Mouse (Mus musculus) cerebellum, postnatal 10 days (tissue): ENCODE data around the gene Eif4e2.

ENCODE experiments used
- DNase-seq, 2 experiments: peaks; one replicate each; pipeline ENCODE4 v3.0.0; 2021; ENCODE audit warnings: mixed read lengths in 2 of 2

Gene Eif4e2

DNA sequence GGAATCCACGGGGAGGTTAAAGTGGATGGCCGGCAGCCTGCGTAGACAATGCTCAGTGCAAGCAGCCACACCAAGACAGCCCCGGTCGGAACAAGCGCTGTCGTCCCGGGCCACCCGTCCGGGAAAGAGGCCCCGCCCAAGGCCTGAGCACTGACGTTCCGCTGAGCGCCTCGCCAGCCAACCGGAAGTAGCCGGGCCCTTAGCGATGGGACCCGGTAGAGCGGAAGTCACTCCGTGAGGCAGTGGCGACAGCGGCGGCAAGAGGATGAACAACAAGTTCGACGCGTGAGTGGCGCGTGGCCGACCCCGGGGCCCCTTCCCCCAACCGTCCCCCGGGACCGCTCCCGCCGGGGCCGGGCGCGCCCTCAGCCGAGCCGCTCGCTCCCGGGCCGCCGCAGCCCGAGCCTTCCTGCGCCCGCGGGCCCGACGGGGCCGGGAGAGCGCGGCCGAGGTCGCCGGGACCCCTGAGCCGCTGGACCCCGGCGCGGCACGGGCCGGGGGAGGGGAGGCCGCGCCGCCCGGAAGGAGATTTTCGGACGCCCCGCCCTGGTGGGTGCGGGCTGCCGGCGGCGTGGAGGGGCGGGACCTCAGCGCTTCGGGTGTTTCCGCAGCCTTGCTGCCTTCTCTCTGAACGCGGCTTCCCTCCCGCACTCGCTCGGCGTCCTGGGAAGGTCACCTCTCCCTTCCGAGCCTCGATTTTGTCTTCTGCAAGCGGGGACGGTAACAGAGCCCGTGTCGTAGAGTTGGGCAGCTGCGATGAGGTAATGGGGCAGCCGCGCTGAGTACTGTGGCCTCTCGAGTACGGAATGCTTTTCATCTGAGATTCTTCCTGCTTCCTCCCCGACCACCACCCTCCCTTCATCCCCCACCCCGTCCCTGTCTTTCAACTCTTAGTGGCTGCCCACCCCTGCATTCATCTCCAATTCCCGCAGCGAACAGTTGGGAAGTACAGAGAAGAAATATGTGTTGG is at the start of gene Eif4e2:
Gene Eif4e2, plus strand, starts transcription at position 180 of the 970 bp plus-strand sequence.
- DNase-seq, result peak; percentile 97 to 98

DNA sequence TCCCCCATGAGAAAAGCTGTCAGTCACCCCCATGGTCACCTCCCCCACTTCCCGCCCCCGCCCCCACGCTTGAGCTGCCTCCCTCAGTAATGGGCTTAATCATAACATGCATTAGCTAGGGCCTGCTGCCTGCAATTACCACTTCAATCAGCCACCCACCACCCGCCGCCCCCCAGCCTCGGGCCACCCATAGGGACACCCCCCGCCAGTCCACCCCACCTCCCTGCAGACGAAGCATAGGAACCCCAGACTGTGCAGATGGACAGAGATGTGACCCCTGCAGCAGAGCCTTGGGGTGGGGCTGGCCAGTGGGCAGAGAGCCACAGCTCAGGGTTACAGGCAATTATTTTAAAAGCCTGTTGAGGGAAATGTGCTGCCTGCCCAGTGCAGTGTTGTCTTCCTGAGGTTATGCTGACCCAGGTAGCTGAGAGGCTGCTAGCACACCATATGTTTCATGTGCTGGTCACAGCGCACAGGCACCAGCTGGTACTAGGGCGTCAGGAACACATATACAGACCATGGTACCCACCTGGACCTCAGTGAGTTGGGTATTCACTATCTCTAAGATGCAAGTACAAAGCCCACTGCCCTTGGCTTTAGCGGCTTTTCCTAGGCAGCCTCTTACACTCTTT is 49.4 kb upstream of the Eif4e2 start:
- no peak for DNase-seq

DNA sequence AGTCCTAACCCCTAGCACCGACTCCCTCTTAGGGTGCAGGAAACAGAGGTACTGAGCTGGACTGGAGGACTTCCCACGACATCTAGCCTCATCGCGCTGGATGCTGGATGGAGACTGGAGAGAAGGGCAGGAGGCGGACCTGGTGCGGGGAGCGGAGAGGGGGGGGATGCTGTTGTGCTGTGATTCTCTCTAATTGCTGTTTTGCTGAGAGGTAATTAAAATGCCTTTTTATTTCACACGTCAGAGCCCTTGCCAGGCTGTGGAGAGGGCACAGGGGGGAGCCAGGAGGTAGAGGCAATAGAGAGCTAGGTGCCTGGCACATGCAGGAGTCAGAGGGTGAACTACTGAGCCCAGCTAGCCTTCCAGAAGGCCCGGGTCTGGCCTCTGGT is 48.9 kb upstream of the Eif4e2 start:
- DNase-seq, result no peak

DNA sequence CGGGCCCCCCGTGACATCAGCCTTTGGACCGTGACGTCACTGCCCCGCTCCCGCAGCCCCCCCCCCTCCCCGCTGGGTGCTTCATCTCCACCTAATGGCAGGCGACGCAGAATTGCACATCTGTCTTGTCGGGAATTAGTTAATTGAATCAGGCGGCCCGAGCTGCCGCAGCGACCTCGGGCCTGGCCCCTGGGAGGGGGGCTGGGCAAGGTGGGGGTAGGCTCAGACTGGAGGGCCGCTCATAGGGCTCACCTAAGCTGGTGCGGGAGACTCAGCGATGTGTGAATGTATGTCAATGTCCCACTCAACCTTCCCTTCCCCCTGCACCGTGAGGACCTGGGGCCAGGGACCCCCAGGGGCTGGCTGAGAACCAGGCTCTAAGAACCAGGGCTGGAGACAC is 43.3 kb upstream of the Eif4e2 start:
- DNase-seq, result no peak

DNA sequence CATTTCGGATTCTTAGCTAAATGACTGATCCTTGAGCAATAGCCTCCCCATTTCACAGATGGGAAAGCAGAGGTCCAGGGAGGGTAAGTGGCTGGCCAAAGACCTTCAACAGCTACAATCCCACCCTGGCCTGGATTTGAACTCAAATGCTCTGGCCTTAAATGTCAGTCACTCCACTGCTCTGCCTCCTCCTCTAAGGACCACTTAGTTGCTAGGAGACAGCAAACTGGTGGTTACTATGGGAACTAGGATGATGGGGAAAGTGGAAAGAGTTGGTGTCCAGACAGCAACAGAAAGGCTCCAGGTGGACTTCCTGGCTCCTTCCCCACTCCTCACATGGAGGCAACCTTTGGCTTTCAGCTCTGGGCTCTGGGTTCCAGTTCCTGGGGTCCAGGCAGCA is 42.4 kb upstream of the Eif4e2 start:
- no peak for DNase-seq

DNA sequence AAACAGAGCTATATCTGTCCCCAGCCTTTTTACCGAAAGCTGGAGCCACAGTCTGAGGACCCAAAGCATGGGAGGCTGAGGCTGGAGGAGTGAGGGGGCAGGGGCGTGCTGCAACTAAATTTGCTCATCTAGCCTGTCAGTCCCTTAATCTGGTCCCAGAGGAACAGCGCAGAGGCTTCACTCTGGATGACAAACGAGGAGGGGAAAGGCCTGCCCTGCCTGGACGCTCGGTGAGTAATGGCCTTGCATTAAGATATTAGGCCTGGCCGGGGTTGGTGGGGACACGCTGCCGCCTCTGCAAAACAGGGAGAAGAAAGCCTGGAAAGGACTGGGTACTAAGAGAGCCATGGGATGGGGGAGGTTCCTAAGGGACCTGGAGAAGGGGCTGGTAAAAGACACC is 41.4 kb upstream of the Eif4e2 start:
- no peak for DNase-seq

GRCm38 (mm10) chr1:87174006-87174955 is 39.4 kb upstream of the Eif4e2 start:
- peak; percentile 77 to 83 for DNase-seq

- DNase-seq, result peak; percentile 74 to 80
Observed at GRCm38 (mm10) chr1:87175852-87176292, 37.8 kb upstream of the Eif4e2 start.

DNA sequence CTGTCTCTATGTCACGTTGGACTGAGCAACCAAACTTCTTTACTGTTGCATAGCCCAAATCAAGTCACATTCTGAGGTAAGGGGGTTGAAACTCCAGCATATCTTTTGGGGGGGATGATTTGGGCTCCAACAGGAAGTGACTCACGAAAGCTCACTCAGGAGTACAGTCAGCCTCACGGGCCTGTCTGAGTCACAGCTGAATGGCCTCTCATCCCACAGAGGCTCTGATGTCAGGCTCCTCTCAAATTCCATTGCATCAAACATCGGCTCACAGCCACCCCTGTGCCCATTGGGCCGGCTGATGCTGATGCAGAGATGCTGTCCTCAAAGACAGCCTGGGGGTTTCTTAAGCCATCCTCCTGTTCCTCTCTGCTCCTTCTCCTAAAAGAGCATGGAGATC is 32.8 kb upstream of the Eif4e2 start:
- DNase-seq, result no peak

DNA sequence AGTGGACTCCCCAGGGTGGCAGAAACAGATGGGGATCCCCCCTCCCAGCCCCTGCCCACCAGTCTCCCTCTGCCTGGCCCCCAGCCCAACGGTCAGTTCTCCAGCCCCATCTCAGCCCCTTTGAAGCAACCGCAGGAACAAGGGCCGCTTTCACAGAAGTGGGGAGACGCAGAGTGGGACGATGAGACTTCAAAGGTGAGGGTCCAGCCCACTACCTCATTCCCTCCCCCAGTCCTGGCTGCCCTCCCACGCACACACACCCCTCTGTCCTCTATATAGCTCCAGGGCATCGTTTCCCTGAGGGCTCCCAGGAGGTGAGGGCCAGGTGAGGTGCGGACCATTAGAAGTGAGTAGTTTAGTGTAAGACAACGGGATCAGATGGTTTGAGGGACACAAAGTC is 30.7 kb upstream of the Eif4e2 start, which contains the start of gene Prss56:
Gene Prss56, plus strand, starts transcription at position 301 of the 400 bp plus-strand sequence.
- no peak for DNase-seq

DNA sequence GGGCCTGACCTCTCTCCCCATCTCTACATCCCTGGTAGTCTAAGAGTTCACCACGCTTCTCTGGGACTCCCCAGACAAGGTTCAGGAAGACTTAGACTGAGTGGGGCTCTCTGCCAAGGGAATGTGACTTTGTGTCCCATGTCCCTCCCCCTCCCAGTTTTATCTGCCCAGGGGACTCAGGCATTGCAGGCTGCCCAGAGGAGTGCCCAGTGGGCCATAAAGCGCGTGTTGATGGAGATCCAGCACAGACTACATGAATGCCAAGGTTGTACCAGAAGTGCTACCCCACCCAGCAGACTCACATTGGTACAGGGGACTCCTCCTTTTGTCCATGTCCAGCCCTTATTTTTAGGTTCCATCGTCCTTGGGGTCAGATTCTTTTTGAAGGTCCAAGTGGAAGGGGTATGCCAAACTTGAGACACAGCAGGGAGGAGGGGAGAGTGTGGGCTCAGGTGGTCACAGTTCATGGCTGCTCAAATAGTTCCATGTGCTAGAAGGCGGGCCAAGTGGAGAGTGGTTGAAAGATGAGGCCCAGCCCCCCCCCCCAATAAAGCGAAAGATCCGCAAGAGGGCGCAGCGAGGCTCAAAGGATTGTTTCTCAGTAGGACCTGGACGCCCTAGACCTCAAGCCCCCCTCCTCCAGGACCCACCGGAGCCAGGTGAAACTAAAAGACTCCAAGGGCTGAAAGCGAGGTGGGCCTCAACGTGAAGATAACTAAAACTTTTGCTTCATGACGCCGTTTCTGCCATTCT is 29.5 kb upstream of the Eif4e2 start:
- peak in 1 of 2 experiments; percentile 42 for DNase-seq

- DNase-seq, result peak; percentile 79 to 86
Observed at GRCm38 (mm10) chr1:87184751-87185139, 29.0 kb upstream of the Eif4e2 start.

DNA sequence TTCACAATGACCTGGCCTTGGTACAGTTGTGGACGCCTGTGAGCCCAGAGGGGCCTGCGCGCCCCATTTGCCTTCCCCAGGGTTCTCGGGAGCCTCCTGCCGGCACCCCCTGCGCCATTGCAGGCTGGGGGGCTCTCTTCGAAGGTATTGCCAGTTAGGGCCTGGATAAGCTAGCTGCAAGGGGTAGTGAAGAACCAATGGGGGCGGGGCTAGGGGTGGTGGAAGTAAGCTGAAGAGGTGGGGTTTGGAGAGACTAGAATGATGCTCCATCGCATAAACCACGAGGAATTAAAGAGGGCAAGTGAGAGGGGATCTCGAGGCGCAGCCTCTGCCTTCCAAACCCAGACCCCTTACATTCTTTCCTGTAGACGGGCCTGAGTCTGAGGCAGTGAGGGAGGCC is 28.2 kb upstream of the Eif4e2 start:
- DNase-seq, result no peak

DNA sequence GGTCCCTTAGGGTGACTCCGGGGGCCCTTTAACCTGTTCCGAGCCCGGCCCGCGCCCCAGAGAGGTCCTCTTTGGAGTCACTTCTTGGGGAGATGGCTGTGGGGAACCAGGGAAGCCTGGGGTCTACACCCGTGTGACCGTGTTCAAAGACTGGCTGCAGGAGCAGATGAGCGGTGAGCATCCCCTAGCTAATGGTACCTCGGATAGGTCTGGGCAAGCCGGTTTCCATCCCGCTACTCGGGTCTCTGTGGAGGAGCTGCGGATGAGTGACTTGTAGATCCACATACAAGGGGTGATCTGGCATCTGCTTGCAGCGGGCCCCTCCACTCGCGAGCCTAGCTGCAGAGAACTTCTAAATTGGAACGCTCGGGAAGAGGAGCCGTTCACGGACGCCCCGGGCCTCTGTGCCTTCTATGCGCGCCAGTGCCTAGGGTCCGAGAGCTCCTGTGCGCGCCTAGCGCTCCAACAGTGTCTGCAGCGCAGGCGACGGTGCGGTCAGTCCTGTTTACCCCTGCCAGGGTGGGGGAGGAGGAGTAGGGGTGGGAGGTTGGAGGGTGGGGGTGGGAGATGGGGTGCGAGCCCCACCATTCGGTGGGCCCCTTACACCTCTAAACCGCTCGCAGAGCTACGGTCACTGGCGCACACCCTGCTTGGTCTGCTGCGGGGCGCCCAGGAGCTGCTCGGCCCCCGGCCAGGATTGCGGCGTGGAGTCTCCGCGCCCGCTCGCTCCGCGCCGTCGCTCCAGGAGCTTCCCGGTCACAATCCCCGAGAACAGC is 27.3 kb upstream of the Eif4e2 start:
- DNase-seq, result peak; percentile 40 to 42

DNA sequence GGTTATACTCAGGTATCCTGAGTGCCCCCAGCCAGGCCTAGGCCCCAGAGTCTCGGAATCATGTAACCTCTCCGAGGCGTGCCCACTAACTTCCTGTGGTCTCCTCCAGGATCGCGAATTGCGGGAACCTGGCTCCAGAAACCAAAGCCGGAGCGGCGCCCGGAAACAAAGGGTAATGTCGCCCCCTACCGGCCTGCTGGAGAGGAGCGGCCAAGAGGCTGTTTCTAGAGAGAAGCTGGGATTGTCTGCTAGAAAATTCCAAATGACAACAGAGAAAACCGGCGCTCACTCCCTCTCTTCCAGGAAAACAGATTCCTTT is 26.7 kb upstream of the Eif4e2 start:
- DNase-seq, result peak; percentile 91 to 93

GRCm38 (mm10) chr1:87190429-87190828 is 23.3 kb upstream of the Eif4e2 start, which contains the start of gene Chrnd:
Gene Chrnd, plus strand, starts transcription at chr1:87190607.
- no peak for DNase-seq

DNA sequence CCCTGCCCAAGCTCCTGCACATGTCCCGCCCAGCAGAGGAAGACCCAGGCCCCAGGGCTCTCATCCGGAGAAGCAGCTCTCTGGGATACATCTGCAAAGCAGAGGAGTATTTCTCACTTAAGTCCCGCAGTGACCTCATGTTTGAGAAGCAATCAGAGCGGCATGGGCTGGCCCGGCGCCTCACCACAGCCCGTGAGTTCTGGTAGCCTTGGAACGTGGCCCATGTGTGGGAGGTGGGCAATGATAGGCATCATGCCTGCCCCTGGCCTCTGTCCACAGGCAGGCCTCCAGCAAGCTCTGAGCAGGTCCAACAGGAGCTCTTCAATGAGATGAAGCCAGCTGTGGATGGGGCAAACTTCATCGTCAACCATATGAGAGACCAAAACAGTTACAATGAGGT is 16.4 kb upstream of the Eif4e2 start:
- peak; percentile 81 to 86 for DNase-seq

DNA sequence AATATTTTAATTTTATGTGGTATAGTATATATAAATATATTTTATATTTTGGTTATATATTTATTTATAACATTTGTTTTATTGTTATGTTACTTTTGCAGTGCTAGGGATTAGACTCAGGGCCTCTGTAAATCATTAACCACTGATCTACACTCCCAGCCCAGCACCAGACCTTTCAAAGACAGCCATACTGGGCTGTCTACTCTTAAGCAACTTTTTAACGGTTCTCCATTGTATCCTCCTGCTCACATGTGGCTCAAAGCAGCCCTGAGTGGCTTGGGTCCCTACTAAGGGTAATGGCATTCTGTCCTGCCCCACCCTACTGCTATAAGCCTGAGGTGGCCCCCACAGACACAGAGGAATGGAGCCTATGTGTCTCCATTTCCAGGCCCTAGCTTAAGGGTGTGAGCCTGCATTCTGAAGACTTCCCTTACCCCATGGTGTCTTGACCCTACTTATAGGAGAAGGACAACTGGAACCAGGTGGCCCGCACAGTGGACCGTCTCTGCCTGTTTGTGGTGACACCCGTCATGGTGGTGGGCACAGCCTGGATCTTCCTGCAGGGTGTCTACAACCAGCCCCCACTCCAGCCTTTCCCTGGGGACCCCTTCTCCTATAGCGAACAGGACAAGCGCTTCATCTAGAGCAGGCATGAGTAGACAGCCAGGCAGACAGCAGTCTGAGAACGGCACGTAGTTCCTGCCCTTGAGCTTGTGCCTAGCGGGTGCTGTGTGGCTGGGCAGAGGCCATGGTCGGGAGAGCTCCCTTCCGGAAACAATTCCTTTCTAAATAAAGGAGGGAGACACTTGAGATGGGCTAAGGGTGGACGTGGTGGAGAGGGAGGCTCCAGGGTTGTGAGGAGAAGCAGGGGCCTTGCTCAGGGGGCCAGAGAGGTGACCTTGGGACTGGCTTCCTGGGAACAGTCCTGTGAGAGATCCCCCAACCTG is 15.3 kb upstream of the Eif4e2 start:
- DNase-seq, result no peak

GRCm38 (mm10) chr1:87200811-87201210 is 12.9 kb upstream of the Eif4e2 start:
- no peak for DNase-seq

DNA sequence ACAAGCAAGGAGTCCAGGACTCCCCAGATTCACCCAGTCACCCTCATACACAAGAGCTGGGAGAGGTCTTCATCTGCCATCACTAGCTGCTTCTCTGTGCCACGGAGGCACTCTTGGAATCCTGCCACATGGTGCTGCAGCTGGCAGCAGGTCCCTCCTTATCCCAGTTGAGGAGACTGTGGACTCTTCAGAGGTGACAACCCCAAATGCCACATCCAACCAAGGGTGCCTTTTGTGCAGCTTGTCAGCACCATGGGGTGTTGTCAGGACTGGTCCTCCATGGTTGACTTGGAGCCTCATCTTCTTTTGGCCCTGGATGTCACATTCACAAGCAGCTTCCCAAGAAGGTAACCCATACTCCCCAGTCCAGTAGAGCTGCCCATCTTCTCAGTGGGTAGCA is 11.9 kb upstream of the Eif4e2 start:
- no peak for DNase-seq
